Mouse (Mus musculus): ENCODE results near the gene Krt16. TPM values are rescaled to one million over a fixed set of nuclear protein-coding genes. Genes with fewer than 3 reads are reported as not detected.

Gene Krt16
- polyA plus RNA-seq, 2 experiments, result not detected

DNA sequence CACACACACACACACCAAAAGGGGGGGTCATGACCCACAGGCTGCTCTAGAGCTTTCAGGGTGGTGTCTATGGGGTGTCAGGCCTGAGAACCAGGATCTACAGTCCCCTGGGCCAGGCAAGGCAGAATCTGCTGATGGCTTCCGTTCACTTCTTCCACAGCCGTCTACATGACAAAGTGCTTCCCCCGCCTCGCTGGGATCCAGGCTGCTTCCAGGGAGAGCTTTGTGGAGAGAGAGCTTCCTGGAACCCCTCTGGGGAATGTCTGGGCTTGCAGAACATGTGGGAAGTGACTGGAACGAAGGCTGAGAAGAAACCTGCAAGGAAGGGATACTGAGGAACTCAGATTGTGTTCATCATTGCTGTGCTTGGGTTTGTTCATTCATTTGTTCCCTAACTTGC is 30.1 kb upstream of the Krt16 start:
- no peaks in the 10 kb centered on the region for H3K4me1 ChIP-seq (replicated peaks; ENCODE audit: control insufficient read depth in 2 of 2, insufficient read depth in 2 of 2, low read length in 1 of 2)
- no peaks in the 10 kb centered on the region for H3K36me3 ChIP-seq (replicated peaks; ENCODE audit: control insufficient read depth, insufficient read depth, low read depth)
- TF ChIP-seq EP300 (IDR thresholded peaks at IDR 0.05; ENCODE audit: low read depth) (no peak), CTCF (IDR thresholded peaks at IDR 0.05; ENCODE audit: low read depth) (no peak)
- no peaks in the 10 kb centered on the region for H3K27me3 ChIP-seq (ENCODE audit: control insufficient read depth, insufficient read depth, low read length)
- no peak overlapping the region for H3K9ac ChIP-seq (replicated peaks)
- DNase-seq (ENCODE audit: low read depth in 3 of 3, low spot score in 3 of 3) (no peak), ATAC-seq (ENCODE audit: insufficient read depth) (no peak)
- H3K27ac ChIP-seq, result no peak overlapping the region
- WGBS (ENCODE audit: insufficient replicate concordance), result 40% methylated on average over 5 of the region's 5 CpGs
- H3K9me3 ChIP-seq (ENCODE audit: control insufficient read depth, low read length), result no peaks in the 10 kb centered on the region
- H3K4me2 ChIP-seq (ENCODE audit: low read depth), result no peak overlapping the region
- no peak overlapping the region for H3K4me3 ChIP-seq (ENCODE audit: insufficient read depth in 1 of 2, low read depth in 2 of 2, low read length in 2 of 2)

DNA sequence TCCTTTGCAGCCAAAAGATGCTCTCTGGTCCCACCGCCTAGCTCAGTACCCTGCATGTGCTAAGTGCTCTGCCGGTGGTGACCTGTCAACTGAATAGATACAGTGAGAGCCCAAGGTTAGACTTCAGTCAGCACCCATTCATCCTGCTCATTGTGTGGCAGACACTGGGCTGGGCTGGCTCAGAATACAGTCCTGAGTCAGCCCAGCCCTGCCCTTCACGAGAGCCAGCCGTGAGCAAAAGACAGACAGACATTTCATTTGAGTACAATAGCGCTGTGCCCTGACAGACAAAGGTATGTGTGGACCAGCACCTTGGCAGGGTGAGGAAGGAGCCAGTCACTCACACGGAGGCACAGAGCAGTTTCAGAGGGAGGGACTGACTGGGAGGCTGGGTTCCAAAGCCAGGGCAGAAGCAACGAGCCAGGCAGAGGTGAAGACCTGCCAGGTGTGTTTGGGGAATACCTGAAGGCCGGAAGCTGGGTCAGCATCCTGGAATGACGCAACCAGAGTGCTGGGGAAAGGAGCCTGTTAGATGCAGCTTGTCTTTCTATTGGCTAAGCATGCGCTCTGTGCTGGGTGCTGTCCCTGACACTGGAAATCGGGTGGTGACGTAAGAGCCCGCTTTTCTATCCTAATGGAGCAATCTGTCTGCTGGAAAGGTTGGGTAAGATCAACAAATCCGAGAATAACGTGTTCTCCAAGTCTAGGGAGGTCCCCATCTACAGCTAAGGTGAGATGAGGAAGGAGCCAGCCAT is 29.2 kb upstream of the Krt16 start:
- Histone ChIP-seq H3K4me3 (ENCODE audit: insufficient read depth in 1 of 2, low read depth in 2 of 2, low read length in 2 of 2) (no peak overlapping the region), H3K9me3 (ENCODE audit: control insufficient read depth, low read length) (no peaks in the 10 kb centered on the region), H3K4me1 (replicated peaks; ENCODE audit: control insufficient read depth in 2 of 2, insufficient read depth in 2 of 2, low read length in 1 of 2) (no peaks in the 10 kb centered on the region), H3K36me3 (replicated peaks; ENCODE audit: control insufficient read depth, insufficient read depth, low read depth) (no peaks in the 10 kb centered on the region), H3K9ac (replicated peaks) (no peak overlapping the region), H3K4me2 (ENCODE audit: low read depth) (no peak overlapping the region), H3K27ac (no peak overlapping the region), H3K27me3 (ENCODE audit: control insufficient read depth, insufficient read depth, low read length) (no peaks in the 10 kb centered on the region)
- DNase-seq (ENCODE audit: low read depth in 3 of 3, low spot score in 3 of 3) (no peak), ATAC-seq (ENCODE audit: insufficient read depth) (no peak)
- WGBS (ENCODE audit: insufficient replicate concordance), result 48% methylated on average over 15 of the region's 15 CpGs
- no peak for TF ChIP-seq CTCF (IDR thresholded peaks at IDR 0.05; ENCODE audit: low read depth)
- TF ChIP-seq EP300 (IDR thresholded peaks at IDR 0.05; ENCODE audit: low read depth), result no peak

DNA sequence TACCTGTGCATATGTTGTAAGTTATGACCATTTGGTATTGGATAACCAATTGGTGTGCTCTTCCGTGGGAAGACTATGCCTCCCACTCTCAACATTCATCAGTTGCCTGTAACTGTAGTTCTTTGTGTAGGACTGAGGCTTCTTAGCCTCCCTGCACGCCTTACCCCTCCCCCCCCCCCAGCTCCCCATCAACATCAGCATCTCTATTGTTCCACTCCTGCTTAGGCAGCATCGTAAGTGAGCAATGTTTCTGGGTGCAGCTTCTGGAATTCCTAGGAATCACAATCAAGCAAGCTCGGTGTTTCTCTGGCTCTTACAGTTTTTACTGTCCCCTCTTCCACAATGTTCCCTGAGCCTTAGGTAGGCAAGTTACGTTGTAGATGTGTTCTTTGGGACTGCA is 26.8 kb upstream of the Krt16 start:
- DNase-seq (ENCODE audit: low read depth in 3 of 3, low spot score in 3 of 3) (no peak), ATAC-seq (ENCODE audit: insufficient read depth) (no peak)
- H3K9me3 ChIP-seq (ENCODE audit: control insufficient read depth, low read length), result no peaks in the 10 kb centered on the region
- no peak overlapping the region for H3K4me2 ChIP-seq (ENCODE audit: low read depth)
- H3K27me3 ChIP-seq (ENCODE audit: control insufficient read depth, insufficient read depth, low read length), result no peaks in the 10 kb centered on the region
- no peaks in the 10 kb centered on the region for H3K36me3 ChIP-seq (replicated peaks; ENCODE audit: control insufficient read depth, insufficient read depth, low read depth)
- H3K4me1 ChIP-seq (replicated peaks; ENCODE audit: control insufficient read depth in 2 of 2, insufficient read depth in 2 of 2, low read length in 1 of 2), result no peaks in the 10 kb centered on the region
- H3K9ac ChIP-seq (replicated peaks), result no peak overlapping the region
- H3K27ac ChIP-seq, result no peak overlapping the region
- no peak for TF ChIP-seq EP300 (IDR thresholded peaks at IDR 0.05; ENCODE audit: low read depth)
- WGBS (ENCODE audit: insufficient replicate concordance), result 53% methylated on average over 5 of the region's 5 CpGs
- no peak overlapping the region for H3K4me3 ChIP-seq (ENCODE audit: insufficient read depth in 1 of 2, low read depth in 2 of 2, low read length in 2 of 2)

DNA sequence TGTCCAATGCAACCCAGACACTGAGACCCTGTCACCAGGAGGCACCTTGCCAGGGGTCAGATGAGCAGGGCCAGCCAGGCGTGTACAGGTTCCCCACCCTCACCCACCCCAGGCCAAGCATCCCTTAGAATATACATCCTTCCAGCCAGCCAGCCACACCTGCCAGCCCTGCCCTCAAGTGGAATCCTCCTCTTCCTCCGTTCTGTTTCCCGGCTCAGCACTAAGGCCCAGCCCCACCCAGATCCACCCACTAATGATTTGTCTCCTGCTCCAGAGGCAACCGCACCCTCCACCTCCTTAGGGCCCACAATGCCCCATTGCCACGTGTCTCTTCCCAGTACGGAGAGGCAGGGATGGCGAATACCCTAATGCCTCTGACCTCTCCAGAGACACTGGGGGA is 26.0 kb upstream of the Krt16 start:
- Histone ChIP-seq H3K27ac (no peak overlapping the region), H3K27me3 (ENCODE audit: control insufficient read depth, insufficient read depth, low read length) (no peaks in the 10 kb centered on the region), H3K9me3 (ENCODE audit: control insufficient read depth, low read length) (no peaks in the 10 kb centered on the region), H3K9ac (replicated peaks) (no peak overlapping the region), H3K4me3 (ENCODE audit: insufficient read depth in 1 of 2, low read depth in 2 of 2, low read length in 2 of 2) (no peak overlapping the region), H3K36me3 (replicated peaks; ENCODE audit: control insufficient read depth, insufficient read depth, low read depth) (no peaks in the 10 kb centered on the region), H3K4me2 (ENCODE audit: low read depth) (no peak overlapping the region), H3K4me1 (replicated peaks; ENCODE audit: control insufficient read depth in 2 of 2, insufficient read depth in 2 of 2, low read length in 1 of 2) (no peaks in the 10 kb centered on the region)
- DNase-seq (ENCODE audit: low read depth in 3 of 3, low spot score in 3 of 3) (no peak), ATAC-seq (ENCODE audit: insufficient read depth) (no peak)
- TF ChIP-seq EP300 (IDR thresholded peaks at IDR 0.05; ENCODE audit: low read depth) (no peak), CTCF (IDR thresholded peaks at IDR 0.05; ENCODE audit: low read depth) (no peak)
- 62% methylated on average over 7 of the region's 7 CpGs for WGBS (ENCODE audit: insufficient replicate concordance)

DNA sequence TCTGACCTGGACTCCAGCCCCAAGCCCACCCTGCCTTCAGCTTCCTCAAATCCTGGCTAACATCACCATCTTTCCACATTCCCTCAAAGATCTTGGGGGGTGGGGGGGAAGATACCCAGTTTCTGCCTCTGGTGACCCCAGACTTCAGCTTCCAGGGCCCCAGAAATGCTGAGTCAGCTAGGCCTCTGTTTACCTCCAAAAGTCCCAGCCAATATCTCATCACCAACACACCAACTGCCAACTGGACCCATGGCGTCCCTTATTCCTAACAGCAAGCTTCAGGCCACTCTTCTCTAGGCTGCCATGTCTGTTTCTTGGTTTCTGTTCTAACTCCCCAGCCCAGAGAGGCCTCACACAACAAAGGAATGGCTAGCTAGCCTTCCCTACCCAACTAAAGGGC is 23.2 kb upstream of the Krt16 start:
- Histone ChIP-seq H3K4me2 (ENCODE audit: low read depth) (no peak overlapping the region), H3K36me3 (replicated peaks; ENCODE audit: control insufficient read depth, insufficient read depth, low read depth) (no peaks in the 10 kb centered on the region), H3K4me3 (ENCODE audit: insufficient read depth in 1 of 2, low read depth in 2 of 2, low read length in 2 of 2) (no peak overlapping the region), H3K27ac (no peak overlapping the region), H3K9me3 (ENCODE audit: control insufficient read depth, low read length) (no peaks in the 10 kb centered on the region), H3K4me1 (replicated peaks; ENCODE audit: control insufficient read depth in 2 of 2, insufficient read depth in 2 of 2, low read length in 1 of 2) (no peaks in the 10 kb centered on the region), H3K9ac (replicated peaks) (no peak overlapping the region), H3K27me3 (ENCODE audit: control insufficient read depth, insufficient read depth, low read length) (no peaks in the 10 kb centered on the region)
- 43% methylated on average over 1 of the region's 1 CpGs for WGBS (ENCODE audit: insufficient replicate concordance)
- ATAC-seq (ENCODE audit: insufficient read depth) (no peak), DNase-seq (ENCODE audit: low read depth in 3 of 3, low spot score in 3 of 3) (no peak)
- TF ChIP-seq EP300 (IDR thresholded peaks at IDR 0.05; ENCODE audit: low read depth) (no peak), CTCF (IDR thresholded peaks at IDR 0.05; ENCODE audit: low read depth) (no peak)
